14 mouse cellular contexts compared by ENCODE assay signal in the genomic region with DNA sequence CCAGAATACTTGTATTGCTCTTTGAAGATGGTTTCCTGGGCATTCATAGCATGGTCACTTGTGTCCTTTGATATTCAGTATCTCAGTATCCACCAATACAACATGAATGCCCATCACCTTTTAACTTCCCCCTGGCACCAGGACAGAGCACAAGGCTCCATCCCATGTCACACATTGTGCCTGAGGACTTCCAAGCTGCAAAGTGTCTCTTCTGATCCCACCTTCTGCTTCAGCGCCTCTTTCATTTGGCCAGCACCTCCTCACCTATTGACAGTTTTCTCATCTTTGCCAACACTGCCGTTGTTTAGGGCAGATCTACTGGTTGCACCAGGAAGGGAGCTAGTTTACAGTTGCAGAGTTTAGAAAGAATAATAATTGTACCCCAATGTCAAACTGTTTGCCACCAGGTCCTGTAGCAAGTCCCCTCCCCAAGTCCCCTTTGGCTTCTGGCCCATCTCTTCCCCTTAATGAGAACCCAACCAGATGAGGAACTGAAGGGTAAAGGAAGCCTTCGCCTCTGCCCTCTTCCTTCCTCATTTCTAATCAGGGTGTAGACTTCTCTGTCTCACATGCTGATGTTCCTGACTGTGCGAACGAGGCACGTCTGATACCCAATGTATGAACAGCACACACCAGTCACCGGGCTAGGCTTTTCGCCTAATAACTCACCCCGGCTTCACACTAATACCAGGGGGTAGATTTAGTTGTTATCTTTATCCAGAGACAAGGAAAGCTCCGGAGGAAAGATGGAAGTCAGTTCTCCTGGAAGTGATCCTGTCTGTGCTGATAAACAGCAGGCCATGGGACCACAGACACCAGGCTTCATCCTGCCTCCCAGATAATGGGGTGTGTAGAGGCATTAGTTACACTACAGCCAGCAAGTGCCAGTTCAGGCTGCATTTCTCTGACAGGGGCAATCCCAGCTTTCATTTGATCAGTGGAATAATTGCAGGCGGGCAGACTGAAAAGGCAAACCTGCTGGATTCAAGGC.
DNase-seq lines count a peak whose midpoint lies in the region; ATAC-seq lines count a peak whose summit lies in the region.
"Had no signal": no experiment of that assay in that cellular context is flagged by ENCODE, and none has a peak within 500 bp of the region (broad histone marks: within the 10 kb centered on the region; RNA-seq: fewer than 3 reads in every experiment).

No protein-coding gene starts in this region.

- ATAC-seq in intestine, embryonic 16.5 days = no peak
- ATAC-seq: forebrain, embryonic 16.5 days had no signal

- WGBS in macrophage (ENCODE audit: missing documents) = 17% methylated on average over 11 of the region's 11 CpGs
- WGBS in intestine, embryonic 16.5 days = 63% methylated on average over 11 of the region's 11 CpGs

- H3K4me3 ChIP-seq in macrophage (ENCODE audit: inconsistent target) = no peak overlapping the region
- H3K4me3 ChIP-seq in intestine, embryonic 16.5 days (ENCODE audit: low read length) = no peak overlapping the region
- H3K4me3 ChIP-seq: embryonic facial prominence, embryonic 13.5 days; left cerebral cortex, adult 2 months had no signal

- H3K4me1 ChIP-seq in intestine, embryonic 16.5 days (ENCODE audit: control insufficient read depth, insufficient read depth, low read length) = peaks cover 2% of the 10 kb centered on the region; the same call in 1 of the 2 replicates
- H3K4me1 ChIP-seq: embryonic facial prominence, embryonic 13.5 days had no signal

- no peaks in the 10 kb centered on the region for H3K36me3 ChIP-seq in macrophage (ENCODE audit: inconsistent target)
- H3K36me3 ChIP-seq in intestine, embryonic 16.5 days (ENCODE audit: control insufficient read depth, insufficient read depth, low read length) = no peaks in the 10 kb centered on the region
- H3K36me3 ChIP-seq: embryonic facial prominence, embryonic 13.5 days had no signal

- no peaks in the 10 kb centered on the region for H3K9me3 ChIP-seq in intestine, embryonic 16.5 days (ENCODE audit: control insufficient read depth, low read length)
- H3K9me3 ChIP-seq: embryonic facial prominence, embryonic 13.5 days had no signal

- no peak overlapping the region for H3K9ac ChIP-seq in intestine, embryonic 16.5 days (ENCODE audit: low read depth, low read length)
- H3K9ac ChIP-seq: embryonic facial prominence, embryonic 13.5 days had no signal

- H3K4me2 ChIP-seq in intestine, embryonic 16.5 days (ENCODE audit: low read depth, low read length) = no peak overlapping the region
- H3K4me2 ChIP-seq: embryonic facial prominence, embryonic 13.5 days had no signal

- peak; percentile 29 to 43 for DNase-seq in cerebellum, postnatal 14 days
- no peak for DNase-seq in cerebellum, adult 8-10 months
- DNase-seq in right cerebral cortex, postnatal 10 days (ENCODE audit: low spot score in 2 of 2) = peak; percentile 26 to 35
- DNase-seq in right cerebral cortex, postnatal 25 days = no peak
- peak; percentile 19 for DNase-seq in telencephalon, adult 2 months (ENCODE audit: low read depth, low spot score)
- no peak for DNase-seq in left cerebral cortex, postnatal 36 days (ENCODE audit: low spot score in 2 of 2)
- DNase-seq: adrenal gland, adult 8-10 months; cerebellum, adult 11-12 months; heart, postnatal 36 days had no signal

- H3K27me3 ChIP-seq in intestine, embryonic 16.5 days (replicated peaks; ENCODE audit: control insufficient read depth, insufficient read depth, low read length) = no peaks in the 10 kb centered on the region
- H3K27me3 ChIP-seq: embryonic facial prominence, embryonic 13.5 days had no signal

- intact Hi-C loops in left cerebral cortex, postnatal 36 days (cut with DNase I) = no loop called here

- H3K27ac ChIP-seq in macrophage = peak overlapping the region; percentile 24
- no peak overlapping the region for H3K27ac ChIP-seq in intestine, embryonic 16.5 days (ENCODE audit: low read length)
- H3K27ac ChIP-seq: embryonic facial prominence, embryonic 13.5 days; left cerebral cortex, adult 2 months had no signal

- no peaks in the 10 kb centered on the region for H3K79me2 ChIP-seq in macrophage (ENCODE audit: inconsistent target)

Comparison
In these comparisons a context has a peak if more than half of its experiments do, and no peak if none do; other contexts are left out.
1. DNase-seq: peak in cerebellum, postnatal 14 days (2 of 2), right cerebral cortex, postnatal 10 days (2 of 2) and telencephalon, adult 2 months (single experiment); none in cerebellum, adult 8-10 months (single experiment), right cerebral cortex, postnatal 25 days (single experiment) and left cerebral cortex, postnatal 36 days (0 of 2).